Mouse (Mus musculus) heart, embryonic 10.5 days (tissue): ENCODE data around the gene Gna15. TPM values are rescaled to one million over a fixed set of nuclear protein-coding genes. Genes with fewer than 3 reads are reported as not detected.

Experiments
- DNase-seq: peaks from one replicate; pipeline ENCODE4 v3.0.0-alpha.2; 2017; ENCODE audit warnings: low spot score
- H3K27ac ChIP-seq: fragments of 300-500 bp; sonication (generic); 2 replicates; pipeline ENCODE4 v1.5.1; 2016; ENCODE audit warnings: mild to moderate bottlenecking
- H3K27me3 ChIP-seq: fragments of 300-500 bp; sonication (generic); 2 replicates; pipeline ENCODE4 v1.6.1; 2016; ENCODE audit warnings: mild to moderate bottlenecking; ENCODE audit not compliant: poor library complexity, insufficient read depth, severe bottlenecking
- H3K36me3 ChIP-seq: fragments of 300-500 bp; sonication (generic); 2 replicates; pipeline ENCODE4 v1.6.1; 2016; ENCODE audit warnings: mild to moderate bottlenecking, moderate library complexity
- H3K4me1 ChIP-seq: fragments of 300-500 bp; sonication (generic); 2 replicates; pipeline ENCODE4 v1.6.1; 2016; ENCODE audit warnings: mild to moderate bottlenecking
- H3K4me3 ChIP-seq: fragments of 300-500 bp; sonication (generic); 2 replicates; pipeline ENCODE4 v1.5.1; 2016; ENCODE audit warnings: mild to moderate bottlenecking, moderate library complexity
- H3K9me3 ChIP-seq: fragments of 300-500 bp; sonication (generic); 2 replicates; pipeline ENCODE4 v1.6.1; 2016; ENCODE audit warnings: mild to moderate bottlenecking, moderate library complexity
- WGBS: fragments of 180-500 bp; shearing (Covaris S2); methylation state at CpG from one replicate; pipeline ENCODE4 v1.1.7; 2016; 5-methylcytosine and 5-hydroxymethylcytosine counted together
- polyA plus RNA-seq: library from polyadenylated mRNA; unstranded; fragments of >200 nt; fragmentation: Nextera tagmentation; extraction: Ambion mirVana; gene quantifications from 2 replicates; pipeline ENCODE4 v1.2.1, GENCODE M21; 2016

Gna15 gene
- polyA plus RNA-seq, 1 experiment from 2014 or later: 2.8 TPM

DNA sequence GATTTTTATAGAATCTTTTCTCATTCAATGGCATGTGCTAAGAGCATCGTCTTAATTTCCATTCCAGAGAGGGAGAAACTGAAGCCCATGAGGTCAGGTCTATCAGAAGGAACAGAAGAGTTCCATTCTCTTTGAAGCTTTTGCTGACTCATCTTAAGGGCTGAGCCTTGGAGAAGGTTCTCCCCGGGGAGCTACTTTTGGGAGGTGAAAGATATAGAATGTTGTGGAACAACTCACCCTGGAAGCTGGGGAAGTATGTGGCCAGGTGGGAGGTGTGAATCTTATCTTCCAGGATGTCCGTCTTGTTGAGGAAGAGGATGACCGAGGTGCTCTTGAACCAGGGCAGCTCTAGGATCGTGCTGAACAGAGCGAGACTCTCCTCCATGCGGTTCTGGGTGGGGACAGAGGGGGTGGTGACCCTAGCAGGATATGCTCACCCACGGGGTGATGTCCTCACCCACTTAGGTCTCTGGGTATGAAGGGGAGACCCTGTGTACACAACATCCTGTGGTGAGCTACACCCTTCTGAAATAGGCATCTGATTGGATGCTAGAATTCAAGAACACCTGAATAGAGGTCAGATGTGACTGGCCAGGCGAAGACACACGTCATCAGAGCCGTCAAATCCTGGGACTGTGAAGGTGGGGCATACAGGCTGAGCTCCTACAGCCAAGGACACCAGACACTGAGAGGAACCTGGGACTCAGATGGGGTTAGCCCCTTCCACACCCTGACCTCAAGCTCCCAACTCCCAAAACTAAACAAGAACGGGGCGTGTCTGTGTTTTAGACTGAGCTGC, 16.1 kb downstream of the Gna15 start:
- Histone ChIP-seq H3K27ac (no peak overlapping the region), H3K36me3 (0 out of 2 replicates have a peak, but pooled peaks cover 4% of the 10 kb centered on the region), H3K9me3 (no peaks in the 10 kb centered on the region), H3K27me3 (peaks cover 29% of the 10 kb centered on the region), H3K4me1 (peaks cover 8% of the 10 kb centered on the region), H3K4me3 (no peak overlapping the region)
- DNase-seq: no peak
- 64% methylated on average over 13 of the region's 13 CpGs for WGBS

DNA sequence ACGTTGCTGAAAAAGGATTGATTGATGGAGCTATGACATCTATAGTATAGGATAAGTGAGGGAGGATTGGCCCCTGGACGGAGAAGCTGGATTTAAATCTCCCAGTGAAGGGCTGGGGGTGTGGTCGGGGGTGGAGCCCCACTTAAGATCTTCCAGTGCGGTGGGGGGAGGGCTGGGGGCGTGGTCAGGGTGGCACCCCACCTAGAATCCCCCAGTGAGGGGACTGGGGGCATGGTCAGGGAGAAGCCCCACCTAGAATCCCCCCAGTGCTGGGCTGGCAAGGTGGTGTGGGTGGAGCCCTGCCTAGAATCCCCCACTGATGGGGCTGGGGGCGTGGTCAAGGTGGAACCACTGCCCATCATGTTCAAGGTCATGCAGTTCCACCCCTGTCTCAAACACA, 16.9 kb downstream of the Gna15 start:
- no peak for DNase-seq
- Histone ChIP-seq H3K27me3 (peaks cover 22% of the 10 kb centered on the region), H3K9me3 (no peaks in the 10 kb centered on the region), H3K4me1 (peaks cover 10% of the 10 kb centered on the region), H3K36me3 (no peaks in the 10 kb centered on the region), H3K4me3 (no peak overlapping the region), H3K27ac (no peak overlapping the region)
- WGBS: 22% methylated on average over 6 of the region's 6 CpGs

DNA sequence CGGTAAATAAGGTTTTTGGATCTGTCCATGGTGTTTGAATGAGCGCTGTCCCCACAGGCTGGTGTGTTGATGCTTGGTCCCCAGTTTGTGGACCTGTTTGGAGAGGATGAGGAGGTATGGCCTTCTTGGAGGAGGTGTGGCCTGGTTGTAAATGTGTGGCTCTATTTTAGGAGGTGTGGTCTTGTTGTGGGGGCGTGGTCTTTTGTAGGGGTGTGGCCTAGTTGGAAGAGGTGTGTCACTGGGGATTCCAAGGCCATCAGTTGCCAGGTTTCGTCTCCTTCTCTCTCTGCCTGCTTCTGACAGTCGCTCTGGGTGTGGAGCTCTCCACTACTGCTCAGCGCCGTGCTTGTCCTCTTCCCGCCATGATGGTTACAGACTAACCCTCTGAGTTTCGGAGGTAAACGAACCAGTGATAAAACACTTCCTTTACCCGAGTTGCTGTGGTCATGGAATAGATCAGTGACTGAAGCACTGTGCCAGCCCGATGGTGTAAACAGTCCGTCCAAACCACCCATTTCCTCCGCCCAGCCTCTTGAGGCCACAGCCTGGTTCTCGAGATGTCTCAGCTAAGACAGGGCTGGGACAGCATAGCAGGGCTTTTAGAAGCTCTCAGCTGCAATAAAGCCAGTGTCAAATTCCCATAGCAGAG, 18.9 kb downstream of the Gna15 start:
- DNase-seq: no peak
- Histone ChIP-seq H3K27me3 (peaks cover 8% of the 10 kb centered on the region), H3K27ac (no peak overlapping the region), H3K9me3 (no peaks in the 10 kb centered on the region), H3K4me3 (no peak overlapping the region), H3K4me1 (0 out of 2 replicates have a peak, but pooled peaks cover 7% of the 10 kb centered on the region), H3K36me3 (no peaks in the 10 kb centered on the region)
- 70% methylated on average over 15 of the region's 15 CpGs for WGBS

DNA sequence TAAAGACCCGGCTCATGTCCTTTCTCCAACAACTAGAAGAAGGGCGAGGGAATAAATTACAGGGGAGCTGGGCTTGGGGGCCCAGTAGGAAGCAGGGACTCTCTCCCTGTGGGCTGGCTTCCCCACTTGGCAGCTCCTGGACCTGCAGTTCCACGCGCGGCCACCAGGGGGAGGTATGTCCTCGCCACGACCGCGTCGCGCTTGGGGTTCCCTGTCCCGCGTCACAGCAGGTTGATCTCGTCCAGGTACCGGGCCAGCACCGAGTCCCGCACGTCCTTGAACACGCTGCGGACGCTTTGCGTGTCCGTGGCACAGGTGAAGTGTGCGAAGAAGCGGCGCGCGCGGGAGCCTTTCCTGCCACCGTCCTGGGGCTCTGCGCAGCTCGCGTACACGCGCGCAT, 21.4 kb downstream of the Gna15 start:
- H3K4me1 ChIP-seq: peaks cover 17% of the 10 kb centered on the region; the same call in 1 of the 2 replicates
- H3K27me3 ChIP-seq: peaks cover 8% of the 10 kb centered on the region
- peak; percentile 92 for DNase-seq
- H3K4me3 ChIP-seq: peak overlapping the region; percentile 51
- WGBS: 8% methylated on average over 36 of the region's 36 CpGs
- 0 out of 2 replicates have a peak overlapping the region, but pooled peaks have one; percentile 3 for H3K27ac ChIP-seq
- H3K9me3 ChIP-seq: no peaks in the 10 kb centered on the region
- H3K36me3 ChIP-seq: no peaks in the 10 kb centered on the region

DNA sequence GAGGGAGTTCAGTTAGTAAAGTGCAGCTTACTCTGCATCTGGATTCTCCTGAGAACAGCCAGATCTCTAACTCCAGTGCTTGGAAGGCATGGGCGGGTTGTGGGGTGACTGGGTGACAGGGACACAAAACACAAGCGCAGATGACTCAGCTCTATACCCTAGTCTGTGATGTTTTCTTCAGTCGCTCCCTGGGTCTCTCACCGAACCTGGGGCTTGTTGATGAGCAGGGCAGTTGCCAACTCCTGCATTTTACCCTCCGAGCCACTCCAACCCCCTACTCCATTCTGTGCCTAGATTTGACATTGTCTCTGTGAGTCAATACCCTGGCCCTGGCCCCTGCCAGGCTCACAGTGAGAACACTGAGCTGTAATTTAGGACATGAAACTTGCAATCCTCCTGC, 22.2 kb downstream of the Gna15 start:
- Histone ChIP-seq H3K36me3 (no peaks in the 10 kb centered on the region), H3K27me3 (peaks cover 8% of the 10 kb centered on the region), H3K27ac (no peak overlapping the region), H3K4me1 (peaks cover 20% of the 10 kb centered on the region; the same call in 1 of the 2 replicates), H3K4me3 (no peak overlapping the region), H3K9me3 (no peaks in the 10 kb centered on the region)
- 75% methylated on average over 5 of the region's 5 CpGs for WGBS
- DNase-seq: no peak

DNA sequence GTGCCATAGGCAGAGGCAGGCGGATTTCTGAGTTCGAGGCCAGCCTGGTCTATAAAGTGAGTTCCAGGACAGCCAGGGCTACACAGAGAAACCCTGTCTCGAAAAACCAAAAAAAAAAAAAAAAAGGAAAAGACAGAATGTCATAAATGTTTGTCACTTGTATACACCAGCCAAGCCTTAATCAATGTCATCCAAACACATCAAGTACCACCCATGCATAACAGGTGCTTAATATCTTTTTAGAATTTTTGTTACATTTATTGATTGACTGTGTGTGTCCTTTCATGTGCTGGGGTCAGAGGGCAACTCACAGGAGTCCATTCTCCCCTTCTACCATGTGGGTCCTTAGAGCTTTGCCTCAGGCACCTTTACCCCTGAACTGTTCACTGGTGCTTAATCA, 24.0 kb downstream of the Gna15 start, which contains the start of gene S1pr4:
TSS of gene S1pr4 (minus strand) at position 101 of the 400 bp plus-strand sequence.
- 72% methylated on average over 3 of the region's 3 CpGs for WGBS
- Histone ChIP-seq H3K27ac (0 out of 2 replicates have a peak within 1 kb of the TSS, but pooled peaks have one; percentile 49), H3K4me1 (peaks cover 28% of the 10 kb centered on the region), H3K27me3 (peaks cover 8% of the 10 kb centered on the region), H3K36me3 (no peaks in the 10 kb centered on the region), H3K9me3 (no peaks in the 10 kb centered on the region), H3K4me3 (no peak within 1 kb of the TSS)
- DNase-seq: no peak

DNA sequence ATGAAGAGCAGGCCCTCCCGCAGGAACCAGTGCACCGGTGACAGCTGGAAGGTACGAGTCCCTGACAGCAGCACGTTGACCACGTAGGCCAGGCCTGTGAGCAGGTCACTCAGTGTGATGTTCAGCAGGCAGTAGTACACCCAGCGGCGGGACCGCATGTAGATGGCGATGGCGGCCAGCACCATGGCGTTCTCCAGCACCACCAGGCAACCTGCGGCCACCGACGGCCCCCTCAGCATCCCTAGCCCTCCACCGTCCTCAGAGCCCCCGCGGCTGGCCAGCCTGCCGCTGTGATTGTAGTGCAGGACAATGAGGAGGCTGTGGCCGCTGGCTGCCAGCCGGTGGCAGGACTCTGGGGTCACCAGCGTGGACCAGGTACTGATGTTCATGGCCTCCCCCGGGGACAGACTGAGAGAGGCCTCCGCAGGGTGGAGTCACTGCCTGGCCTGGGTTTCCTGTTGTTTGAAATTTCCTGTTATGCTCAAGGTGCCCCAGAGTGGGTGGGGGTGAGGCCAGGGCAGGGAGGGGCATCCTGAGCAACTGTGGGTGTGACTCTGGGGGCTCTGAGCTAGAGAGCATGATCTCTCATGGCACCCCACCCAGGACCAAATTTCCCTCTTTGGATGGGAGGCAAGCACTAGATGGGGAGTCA, 24.6 kb downstream of the Gna15 start:
- H3K27me3 ChIP-seq: peaks cover 8% of the 10 kb centered on the region
- 0 out of 2 replicates have a peak overlapping the region, but pooled peaks have one; percentile 49 for H3K27ac ChIP-seq
- peaks cover 34% of the 10 kb centered on the region for H3K4me1 ChIP-seq
- no peak overlapping the region for H3K4me3 ChIP-seq
- H3K9me3 ChIP-seq: no peaks in the 10 kb centered on the region
- 65% methylated on average over 22 of the region's 23 CpGs for WGBS
- H3K36me3 ChIP-seq: no peaks in the 10 kb centered on the region
- no peak for DNase-seq

DNA sequence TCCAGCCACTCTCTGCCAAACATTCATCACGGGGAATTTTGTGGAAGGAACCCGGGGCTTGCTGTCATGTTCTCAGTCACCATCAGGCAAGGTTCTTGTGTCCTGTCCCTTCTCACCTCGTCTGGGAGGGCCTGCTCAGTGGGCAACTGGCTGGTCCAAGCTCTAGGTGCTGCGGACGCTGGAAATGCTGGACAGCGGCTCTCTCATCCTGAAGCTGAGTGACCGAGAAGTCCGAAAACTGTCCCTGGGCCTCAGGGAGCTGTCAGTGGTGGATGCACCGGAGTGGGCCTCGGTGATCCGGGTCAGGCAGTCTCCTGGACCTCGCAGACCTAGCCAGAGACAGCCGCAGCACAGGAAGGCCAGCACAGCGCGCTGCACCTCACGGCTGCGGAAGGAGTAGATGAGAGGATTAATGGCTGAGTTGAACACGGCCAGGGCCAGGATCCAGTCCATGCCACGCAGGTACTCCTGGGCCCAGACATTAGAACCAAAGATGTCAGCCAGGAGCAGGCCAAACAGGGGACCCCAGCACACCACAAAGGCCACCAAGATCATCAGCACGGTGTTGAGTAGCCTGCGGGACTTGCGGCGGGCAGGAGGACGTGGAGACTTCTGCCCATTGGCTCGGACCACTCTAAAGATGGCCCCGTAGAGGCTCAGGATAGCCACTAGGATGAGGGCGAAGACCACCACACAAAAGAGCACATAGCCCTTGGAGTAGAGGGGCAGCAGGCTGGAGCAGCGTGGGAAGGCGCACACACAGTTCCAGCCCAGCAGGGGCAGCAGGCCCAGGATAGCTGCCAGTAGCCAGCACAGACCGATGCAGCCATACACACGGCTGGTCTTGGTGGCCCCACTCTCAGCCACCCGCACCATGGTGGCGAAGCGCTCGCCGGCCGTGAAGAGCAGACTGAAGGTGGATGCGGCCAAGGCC, 25.4 kb downstream of the Gna15 start:
- no peaks in the 10 kb centered on the region for H3K9me3 ChIP-seq
- H3K4me1 ChIP-seq: peaks cover 42% of the 10 kb centered on the region
- 80% methylated on average over 38 of the region's 38 CpGs for WGBS
- DNase-seq: no peak
- H3K4me3 ChIP-seq: no peak overlapping the region
- H3K27me3 ChIP-seq: peaks cover 6% of the 10 kb centered on the region
- H3K36me3 ChIP-seq: peaks cover 2% of the 10 kb centered on the region; the same call in 1 of the 2 replicates
- no peak overlapping the region for H3K27ac ChIP-seq

DNA sequence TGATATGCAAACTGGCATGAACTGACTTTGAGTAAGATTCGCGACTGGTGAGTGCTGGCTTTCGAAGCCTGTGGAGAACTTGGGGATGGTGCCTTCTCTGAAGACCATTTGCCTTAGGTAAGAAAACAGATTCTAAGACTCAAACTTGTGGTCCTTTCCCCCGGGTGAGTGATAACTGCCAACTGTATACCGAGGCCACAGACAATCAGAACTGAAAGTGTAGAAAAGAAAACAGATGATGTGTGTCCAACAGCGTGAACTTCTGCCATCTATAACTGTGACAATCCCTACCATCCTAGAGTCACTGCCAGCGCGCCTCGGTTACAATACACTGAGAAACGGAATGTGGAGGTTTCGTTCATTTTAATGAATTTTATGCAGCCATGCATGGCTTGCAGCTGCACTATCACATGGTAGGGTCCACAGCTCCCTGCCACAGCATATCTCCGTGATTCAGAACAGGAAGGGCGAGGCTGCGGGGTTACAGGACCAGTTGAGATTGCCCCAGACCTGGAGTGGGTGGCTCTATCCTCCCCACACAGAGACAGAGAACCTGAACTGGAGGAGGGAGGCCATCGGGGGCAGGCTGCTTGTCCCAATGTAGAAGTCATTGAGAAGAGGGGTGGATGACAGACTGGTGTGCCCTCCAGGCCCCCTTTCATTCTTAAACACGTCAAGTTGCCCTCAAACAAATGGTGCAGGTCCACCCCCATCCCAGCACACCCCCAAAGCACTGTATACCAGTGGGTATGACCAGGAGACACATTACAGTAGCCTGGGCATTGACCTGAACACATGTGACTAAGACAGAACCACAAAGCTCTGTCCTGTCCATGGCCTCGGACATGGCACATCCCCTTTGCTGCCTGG, 26.4 kb downstream of the Gna15 start:
- Histone ChIP-seq H3K4me3 (peak overlapping the region; percentile 69; the same call in 1 of the 2 replicates), H3K27ac (0 out of 2 replicates have a peak overlapping the region, but pooled peaks have one; percentile 88), H3K4me1 (peaks cover 42% of the 10 kb centered on the region), H3K9me3 (no peaks in the 10 kb centered on the region), H3K27me3 (no peaks in the 10 kb centered on the region), H3K36me3 (peaks cover 11% of the 10 kb centered on the region)
- DNase-seq: no peak
- 79% methylated on average over 17 of the region's 17 CpGs for WGBS

DNA sequence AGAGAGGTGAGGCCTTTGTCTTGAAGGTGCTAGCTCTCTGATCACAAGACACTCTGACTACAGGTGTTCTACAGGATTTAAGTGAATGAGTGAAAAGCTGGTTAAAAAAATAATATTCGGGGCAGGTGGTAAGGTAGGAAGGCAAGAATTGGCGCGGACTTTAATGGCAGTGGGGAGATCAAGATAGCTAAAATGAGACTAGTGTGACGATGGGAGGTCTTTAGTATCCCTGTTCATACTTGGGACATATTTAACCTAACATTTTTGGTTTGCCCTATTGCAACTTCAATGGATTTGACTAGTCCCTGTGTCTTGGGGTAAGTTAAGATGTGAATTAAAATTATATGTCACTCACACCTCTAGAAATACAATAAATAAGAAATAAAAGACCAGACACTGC, 27.1 kb downstream of the Gna15 start:
- no peak for DNase-seq
- H3K36me3 ChIP-seq: peaks cover 18% of the 10 kb centered on the region
- 34% methylated on average over 4 of the region's 4 CpGs for WGBS
- H3K27ac ChIP-seq: peak overlapping the region; percentile 88
- H3K4me3 ChIP-seq: peak overlapping the region; percentile 69
- no peaks in the 10 kb centered on the region for H3K27me3 ChIP-seq
- H3K4me1 ChIP-seq: peaks cover 40% of the 10 kb centered on the region
- no peaks in the 10 kb centered on the region for H3K9me3 ChIP-seq

DNA sequence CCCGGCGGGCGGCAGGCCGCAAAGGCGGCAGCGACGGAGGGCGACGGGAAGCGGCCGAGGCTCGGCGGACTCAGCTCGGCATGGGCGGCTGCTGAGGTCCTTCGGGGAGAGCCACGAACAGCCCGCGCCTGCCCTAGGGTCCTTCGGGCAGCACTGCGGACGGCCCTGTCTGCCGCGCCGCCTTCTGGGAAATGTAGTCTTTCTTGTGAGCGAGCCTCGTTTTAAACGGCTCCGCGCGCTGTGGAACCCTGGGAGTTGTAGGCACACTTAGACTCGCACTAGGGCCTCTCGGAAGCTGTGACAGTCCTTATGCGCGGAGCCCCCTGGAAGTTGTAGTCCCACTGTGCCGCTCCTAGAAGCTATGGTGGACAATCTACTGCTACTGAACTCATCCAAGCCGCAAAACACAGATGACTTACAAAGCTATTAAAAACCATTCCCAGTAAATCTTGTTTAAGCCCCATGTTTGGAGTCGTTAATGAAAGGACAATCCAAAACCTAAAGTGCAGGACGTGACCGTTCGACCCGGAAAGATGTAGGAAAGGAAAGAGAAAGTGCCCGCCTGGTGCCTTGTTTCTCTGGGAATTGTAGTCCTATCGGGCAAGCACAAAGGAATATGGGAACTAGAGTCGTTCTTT, 27.6 kb downstream of the Gna15 start, which contains the start of gene Ncln:
TSS of gene Ncln (minus strand) at position 129 of the 638 bp plus-strand sequence.
- Histone ChIP-seq H3K4me3 (peak within 1 kb of the TSS; percentile 69), H3K9me3 (no peaks in the 10 kb centered on the region), H3K4me1 (peaks cover 40% of the 10 kb centered on the region), H3K36me3 (peaks cover 24% of the 10 kb centered on the region), H3K27ac (peak within 1 kb of the TSS; percentile 88), H3K27me3 (no peaks in the 10 kb centered on the region)
- WGBS: under 1% methylated on average over 45 of the region's 45 CpGs
- peak; percentile 100 for DNase-seq
